Mouse (Mus musculus) neutrophil, adult 59 days (primary cell): ENCODE results near the gene Mixl1. TPM values are rescaled to one million over a fixed set of nuclear protein-coding genes. Genes with fewer than 3 reads are reported as not detected.

Experiments
- total RNA-seq, 2 experiments: library from RNA; stranded (reverse); gene quantifications; 1 replicate in 1 of 2; 2 replicates in 1 of 2; pipeline ENCODE4 v1.2.4; 2023

Mixl1 gene
- not detected for total RNA-seq

GRCm38 (mm10) chr1:180696626-180697352, at the start of gene Mixl1:
Mixl1 (minus strand) TSS chr1:180697034.

GRCm38 (mm10) chr1:180725704-180726179, 28.9 kb upstream of the Mixl1 start, which contains the start of gene Acbd3:
Acbd3 (plus strand) TSS chr1:180726043.

Other genes starting within 250 kb of the Mixl1 start
- gene Stum, start 213.5 kb downstream of the Mixl1 start, total RNA-seq: under 1 TPM in 1 of 2 experiments, not detected in 1; 0.07 TPM
- 10 to 100 TPM; 44.7 to 64.2 TPM for gene Parp1, start 128.1 kb downstream of the Mixl1 start, total RNA-seq
- 10 to 100 TPM; 11.9 to 13.9 TPM for gene Lin9, start 55.9 kb downstream of the Mixl1 start, total RNA-seq
- 10 to 100 TPM; 29.1 to 31.8 TPM for gene Acbd3, start 29.0 kb upstream of the Mixl1 start, total RNA-seq
- 1,000 to 10,000 TPM; 1,595 to 1,745 TPM for gene H3f3a, start 116.9 kb upstream of the Mixl1 start, total RNA-seq
- 10 to 100 TPM; 59.2 to 61.2 TPM for gene Sde2, start 154.1 kb upstream of the Mixl1 start, total RNA-seq
- gene Lefty2, start 196.1 kb upstream of the Mixl1 start, total RNA-seq: not detected
- 10 to 100 TPM; 16.5 to 17.3 TPM for gene Pycr2, start 207.3 kb upstream of the Mixl1 start, total RNA-seq
- gene Lefty1, start 238.0 kb upstream of the Mixl1 start, total RNA-seq: under 1 TPM; 0.42 to 0.49 TPM
- gene Tmem63a, start 245.3 kb upstream of the Mixl1 start, total RNA-seq: 10 to 100 TPM; 66.0 to 69.7 TPM